Mouse (Mus musculus) lung, postnatal 0 days (tissue): ENCODE measurements around the gene Mllt6. TPM values are rescaled to one million over a fixed set of nuclear protein-coding genes. Genes with fewer than 3 reads are reported as not detected.
"Not testable (repeated sequence)": the region's sequence is repeated elsewhere in the genome, so short reads cannot be mapped to it uniquely, and the experiment has no call there.

Source experiments
- ATAC-seq: fragments of 200-750 bp; cut with Nextera tagmentation; 2 replicates; pipeline ENCODE4 v1.8.0; 2017; ENCODE audit warnings: moderate library complexity
- DNase-seq: peaks from one replicate; pipeline ENCODE4 v3.0.0-alpha.2; 2016; ENCODE audit warnings: low spot score
- H3K27ac ChIP-seq: fragments of 300-500 bp; sonication (generic); 2 replicates; pipeline ENCODE4 v1.5.1; 2014; ENCODE audit warnings: antibody characterized with exemption, mild to moderate bottlenecking, low read length, mixed read lengths
- H3K27me3 ChIP-seq: fragments of 300-500 bp; sonication (generic); replicated peaks from 2 replicates; pipeline ENCODE4 v1.6.1; 2014; ENCODE audit warnings: low read length, mixed read lengths; ENCODE audit not compliant: insufficient read depth
- H3K36me3 ChIP-seq: fragments of 300-500 bp; sonication (generic); 2 replicates; pipeline ENCODE4 v1.6.1; 2014; ENCODE audit warnings: low read length, mixed read lengths; ENCODE audit not compliant: insufficient read depth
- H3K4me1 ChIP-seq: fragments of 300-500 bp; sonication (generic); 2 replicates; pipeline ENCODE4 v1.6.1; 2014; ENCODE audit warnings: antibody characterized with exemption, low read depth, low read length, mixed read lengths; ENCODE audit not compliant: insufficient read depth
- H3K4me2 ChIP-seq: fragments of 300-500 bp; sonication (generic); replicated peaks from 2 replicates; pipeline ENCODE4 v1.6.1; 2014; ENCODE audit warnings: low read depth, mild to moderate bottlenecking, low read length, moderate library complexity, mixed read lengths
- H3K4me3 ChIP-seq: fragments of 300-500 bp; sonication (generic); 2 replicates; pipeline ENCODE4 v1.5.1; 2014; ENCODE audit warnings: low read depth, low read length
- H3K9ac ChIP-seq: fragments of 300-500 bp; sonication (generic); replicated peaks from 2 replicates; pipeline ENCODE4 v1.6.1; 2014; ENCODE audit warnings: low read depth, mild to moderate bottlenecking
- H3K9me3 ChIP-seq: fragments of 300-500 bp; sonication (generic); 2 replicates; pipeline ENCODE4 v1.6.1; 2016; ENCODE audit warnings: low read length, mixed read lengths
- CTCF ChIP-seq: IDR thresholded peaks from 2 replicates; pipeline ENCODE4 v1.5.1; 2016; ENCODE audit warnings: antibody characterized with exemption, mild to moderate bottlenecking
- EP300 ChIP-seq: IDR thresholded peaks from 2 replicates; pipeline ENCODE4 v1.6.1; 2016; ENCODE audit warnings: antibody characterized with exemption, mild to moderate bottlenecking, control low read depth
- WGBS: fragments of 180-500 bp; shearing (Covaris S2); extraction: QIAGEN DNeasy Blood & Tissue Kit; methylation state at CpG from one replicate; pipeline ENCODE4 v1.1.7; 2014; 5-methylcytosine and 5-hydroxymethylcytosine counted together
- polyA plus RNA-seq: library from polyadenylated mRNA; unstranded; fragments of >200 nt; fragmentation: Nextera tagmentation; extraction: Ambion mirVana; gene quantifications from 2 replicates; pipeline ENCODE4 v1.2.1, GENCODE M21; 2015

Mllt6 gene
- polyA plus RNA-seq, 1 experiment from 2014 or later = 3.0 TPM

GRCm38 (mm10) chr11:97641668-97642067, 21.5 kb upstream of the Mllt6 start:
- Histone ChIP-seq H3K4me3 (no peak overlapping the region), H3K9ac (no peak overlapping the region), H3K27me3 (no peaks in the 10 kb centered on the region), H3K27ac (no peak overlapping the region), H3K9me3 (no peaks in the 10 kb centered on the region), H3K36me3 (no peaks in the 10 kb centered on the region), H3K4me2 (no peak overlapping the region), H3K4me1 (no peaks in the 10 kb centered on the region)
- ATAC-seq (no peak), DNase-seq (no peak)
- WGBS = 47% methylated on average over 8 of the region's 8 CpGs
- TF ChIP-seq CTCF = no peak
- no peak for TF ChIP-seq EP300

GRCm38 (mm10) chr11:97642746-97643145, 20.5 kb upstream of the Mllt6 start:
- Histone ChIP-seq H3K4me1 (no peaks in the 10 kb centered on the region), H3K27me3 (no peaks in the 10 kb centered on the region), H3K27ac (no peak overlapping the region), H3K4me3 (no peak overlapping the region), H3K9me3 (no peaks in the 10 kb centered on the region), H3K36me3 (no peaks in the 10 kb centered on the region), H3K4me2 (no peak overlapping the region), H3K9ac (no peak overlapping the region)
- no peak for TF ChIP-seq EP300
- TF ChIP-seq CTCF = peak; percentile 36
- WGBS = 42% methylated on average over 2 of the region's 2 CpGs
- ATAC-seq (no peak), DNase-seq (no peak)

GRCm38 (mm10) chr11:97643380-97644055, 19.7 kb upstream of the Mllt6 start:
- no peak for ATAC-seq
- TF ChIP-seq EP300 = no peak
- no peak for TF ChIP-seq CTCF
- Histone ChIP-seq H3K4me2 (no peak overlapping the region), H3K36me3 (no peaks in the 10 kb centered on the region), H3K9me3 (no peaks in the 10 kb centered on the region), H3K27ac (no peak overlapping the region), H3K9ac (no peak overlapping the region), H3K27me3 (no peaks in the 10 kb centered on the region), H3K4me3 (no peak overlapping the region), H3K4me1 (no peaks in the 10 kb centered on the region)
- DNase-seq = no peak
- 69% methylated on average over 8 of the region's 8 CpGs for WGBS

GRCm38 (mm10) chr11:97644834-97645233, 18.4 kb upstream of the Mllt6 start:
- no peaks in the 10 kb centered on the region for H3K9me3 ChIP-seq
- H3K4me3 ChIP-seq = no peak overlapping the region
- H3K27me3 ChIP-seq = no peaks in the 10 kb centered on the region
- no peaks in the 10 kb centered on the region for H3K4me1 ChIP-seq
- peak; percentile 88 for ATAC-seq
- H3K36me3 ChIP-seq = no peaks in the 10 kb centered on the region
- no peak overlapping the region for H3K9ac ChIP-seq
- 4% methylated on average over 6 of the region's 6 CpGs for WGBS
- TF ChIP-seq EP300 (no peak; the same call in 1 of the 2 replicates), CTCF (peak; percentile 84)
- peak; percentile 90 for DNase-seq
- H3K27ac ChIP-seq = no peak overlapping the region
- no peak overlapping the region for H3K4me2 ChIP-seq

GRCm38 (mm10) chr11:97648541-97648940, 14.7 kb upstream of the Mllt6 start:
- not testable (repeated sequence) for H3K4me2 ChIP-seq, H3K27ac ChIP-seq, H3K27me3 ChIP-seq, H3K9me3 ChIP-seq, H3K4me3 ChIP-seq, H3K9ac ChIP-seq, H3K36me3 ChIP-seq, ATAC-seq, DNase-seq, H3K4me1 ChIP-seq
- WGBS = 82% methylated on average over 4 of the region's 4 CpGs

GRCm38 (mm10) chr11:97650341-97650740, 12.9 kb upstream of the Mllt6 start:
- 44% methylated on average over 5 of the region's 5 CpGs for WGBS
- no peak for ATAC-seq
- H3K27me3 ChIP-seq = no peaks in the 10 kb centered on the region
- no peak overlapping the region for H3K27ac ChIP-seq
- H3K9me3 ChIP-seq = no peaks in the 10 kb centered on the region
- no peak overlapping the region for H3K9ac ChIP-seq
- H3K4me2 ChIP-seq = no peak overlapping the region
- no peaks in the 10 kb centered on the region for H3K36me3 ChIP-seq
- no peak for TF ChIP-seq CTCF
- no peak for TF ChIP-seq EP300
- DNase-seq = no peak
- H3K4me1 ChIP-seq = no peaks in the 10 kb centered on the region
- no peak overlapping the region for H3K4me3 ChIP-seq

- not testable (repeated sequence) for H3K9ac ChIP-seq, ATAC-seq, H3K27me3 ChIP-seq, DNase-seq, H3K9me3 ChIP-seq, H3K4me2 ChIP-seq, H3K27ac ChIP-seq, H3K36me3 ChIP-seq, H3K4me3 ChIP-seq, H3K4me1 ChIP-seq
- WGBS = 91% methylated on average over 11 of the region's 11 CpGs
Observed at GRCm38 (mm10) chr11:97653376-97653775, 9.8 kb upstream of the Mllt6 start.
